Mouse (Mus musculus) liver, adult 2 months (tissue): ENCODE measurements around the gene Eng.

Experiments used
- CTCF ChIP-seq: fragments of 200-500 bp; IDR thresholded peaks from 2 replicates; pipeline ENCODE4 v1.5.1; 2011; ENCODE audit warnings: low read depth, low read length, control low read depth
- POLR2A ChIP-seq: fragments of 200-500 bp; IDR thresholded peaks from 2 replicates; pipeline ENCODE4 v1.6.1; 2011; ENCODE audit warnings: low read length, control low read depth; ENCODE audit not compliant: insufficient read depth; ENCODE audit errors: extremely low read depth

DNA sequence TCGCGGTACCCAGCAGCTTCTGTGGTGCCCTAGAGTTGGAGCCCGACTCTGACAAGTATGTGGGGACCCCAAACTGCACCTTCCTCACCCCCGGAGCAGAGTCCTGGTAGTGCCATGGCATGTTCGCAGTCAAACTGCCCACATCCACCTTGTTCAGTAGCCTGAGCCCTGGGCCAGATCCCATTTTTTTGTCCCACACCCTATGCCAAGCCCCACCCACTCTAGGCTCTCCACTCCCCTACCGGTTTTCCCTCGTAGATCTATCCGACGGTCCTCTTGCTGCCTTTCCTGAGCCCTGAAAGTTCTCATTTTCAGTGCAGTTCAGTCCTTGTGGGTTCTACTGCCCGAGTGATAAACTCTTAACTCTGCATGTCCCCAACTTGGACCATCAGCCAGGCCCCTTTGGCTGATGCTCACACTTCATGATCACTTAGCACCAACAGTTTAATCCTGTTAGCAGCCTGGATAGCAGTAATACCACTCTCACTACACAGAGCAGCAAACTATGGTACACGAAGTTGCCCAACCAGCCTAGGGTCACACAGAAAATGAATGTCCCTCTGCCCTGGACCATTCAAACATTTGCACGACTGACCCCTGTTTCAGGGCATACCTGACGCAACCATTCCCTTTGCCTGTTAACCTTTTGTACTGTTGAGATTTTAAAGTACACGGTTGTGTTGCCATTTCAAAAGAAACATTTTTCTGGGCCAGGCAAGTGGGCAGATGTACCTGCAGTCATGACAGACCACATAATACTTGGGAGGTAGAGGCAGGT lies 54.8 kb downstream of the Eng start:
- TF ChIP-seq POLR2A (0 out of 2 replicates have a peak, but pooled peaks have one; percentile 21), CTCF (no peak)
